Mouse (Mus musculus) erythroblast, embryonic 14.5 days (primary cell): ENCODE results near the gene Dnajc14.

Source experiments
- GATA1 ChIP-seq: IDR thresholded peaks from 2 replicates; pipeline ENCODE4 v1.6.1; 2012; ENCODE audit warnings: low read length, inconsistent platforms, mixed read lengths
- TAL1 ChIP-seq: IDR thresholded peaks from 3 replicates; pipeline ENCODE4 v1.6.1; 2012; ENCODE audit warnings: low read length, inconsistent platforms, mixed read lengths

DNA sequence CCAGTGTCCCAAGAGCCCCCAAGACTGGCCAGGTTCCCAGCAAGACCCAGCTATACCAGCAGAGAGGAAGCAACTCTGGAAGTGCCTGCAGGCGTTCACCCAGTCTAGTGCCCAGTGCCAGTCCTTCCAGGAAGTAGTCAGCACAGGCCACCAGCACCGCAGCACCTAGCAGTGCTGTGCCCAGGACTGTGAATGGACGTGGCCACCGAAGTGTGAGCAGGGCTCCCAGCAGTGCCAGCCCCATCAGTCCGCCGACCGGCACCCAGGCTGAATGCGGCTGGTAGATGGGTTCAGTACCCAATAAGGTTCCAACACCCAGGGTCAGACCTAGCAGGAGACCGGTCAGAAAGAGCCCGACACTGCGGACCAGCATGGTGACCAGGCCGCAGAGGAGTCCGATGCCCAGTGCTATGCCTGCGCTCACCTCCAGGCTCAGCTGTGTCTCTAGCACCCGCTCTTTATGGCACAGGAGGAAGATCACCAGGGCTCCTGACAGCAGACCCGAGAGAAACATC is 1.8 kb upstream of the Dnajc14 start:
- TF ChIP-seq GATA1: no peak
- TF ChIP-seq TAL1: no peak
